Mouse (Mus musculus) right cerebral cortex, postnatal 10 days (tissue): ENCODE measurements around the gene Dolpp1.
"Not testable (repeated sequence)": the region's sequence is repeated elsewhere in the genome, so short reads cannot be mapped to it uniquely, and the experiment has no call there.

Source experiments
- DNase-seq, 2 experiments: peaks; one replicate each; pipeline ENCODE4 v3.0.0; 2021; ENCODE audit warnings: low spot score in 2 of 2

The Dolpp1 gene

GRCm38 (mm10) chr2:30409454-30410176 lies 17.6 kb downstream of the Dolpp1 start:
- no peak for DNase-seq

DNA sequence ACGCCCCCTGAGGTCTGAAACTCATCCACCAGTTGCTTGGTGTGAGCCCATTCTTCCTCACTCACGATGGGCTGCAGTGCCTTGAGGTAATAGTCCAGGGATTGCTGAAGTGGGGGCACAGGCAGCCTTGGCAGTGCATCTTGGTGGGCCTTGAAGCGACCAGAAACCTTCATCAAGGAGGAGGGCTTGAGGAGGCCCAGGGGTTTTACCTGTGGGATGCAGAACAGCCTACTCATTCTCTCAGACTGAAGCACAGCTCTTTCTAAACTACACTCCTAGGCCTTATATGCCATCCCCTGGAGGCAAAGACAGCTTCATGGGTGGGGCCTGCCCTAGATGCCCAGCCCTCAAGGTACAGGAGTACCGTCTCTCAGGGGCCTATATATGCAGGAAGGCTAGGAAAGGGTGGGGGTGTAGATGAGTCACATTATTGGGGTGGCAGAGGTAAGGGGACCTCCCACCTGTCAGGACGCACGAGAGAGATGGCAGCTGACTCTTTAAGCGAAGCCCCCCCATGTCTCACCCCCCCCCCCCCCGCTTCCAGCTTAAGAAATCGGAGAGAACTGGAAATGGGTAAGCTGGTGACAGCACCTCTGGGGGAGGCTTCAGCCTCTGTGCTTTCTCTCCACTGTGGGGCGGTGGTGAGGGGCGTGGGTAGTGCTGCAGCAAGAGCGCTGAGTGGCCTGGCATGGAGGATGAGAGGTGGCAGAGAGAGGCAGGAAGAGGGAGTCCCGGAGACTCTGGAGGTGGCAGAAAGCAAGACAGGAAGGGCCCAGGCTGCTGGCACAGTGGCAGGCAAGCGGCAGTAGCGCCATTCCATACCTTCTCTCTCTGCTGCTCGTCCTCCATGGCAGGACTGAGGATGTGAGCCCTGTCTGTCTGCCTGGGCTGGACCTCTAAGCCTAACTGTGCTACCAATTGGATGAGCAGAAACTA lies 21.3 kb downstream of the Dolpp1 start:
- DNase-seq, result peak; percentile 62 to 63

DNA sequence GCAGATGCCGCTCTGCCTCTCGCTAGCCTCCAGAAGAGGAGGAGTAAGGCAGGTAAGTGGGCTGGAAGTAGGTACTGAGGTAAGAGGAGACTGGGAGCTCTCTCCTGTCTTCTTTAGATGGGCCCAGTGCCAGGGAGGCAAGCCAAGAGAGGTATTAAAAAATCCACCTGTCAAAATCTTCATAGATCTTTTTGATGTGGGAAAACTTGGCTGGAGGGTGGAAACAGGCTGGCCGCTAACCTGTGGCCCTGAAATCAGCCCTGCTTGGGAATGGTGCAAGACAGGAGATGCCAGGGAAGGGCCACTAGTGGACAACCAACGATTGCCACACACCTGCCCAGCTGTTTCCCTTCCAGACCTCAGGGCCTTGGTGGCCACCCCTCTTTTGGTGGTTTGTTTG lies 22.0 kb downstream of the Dolpp1 start:
- peak in 1 of 2 experiments; percentile 51 for DNase-seq

GRCm38 (mm10) chr2:30414681-30415080 lies 22.6 kb downstream of the Dolpp1 start:
- no peak for DNase-seq

DNA sequence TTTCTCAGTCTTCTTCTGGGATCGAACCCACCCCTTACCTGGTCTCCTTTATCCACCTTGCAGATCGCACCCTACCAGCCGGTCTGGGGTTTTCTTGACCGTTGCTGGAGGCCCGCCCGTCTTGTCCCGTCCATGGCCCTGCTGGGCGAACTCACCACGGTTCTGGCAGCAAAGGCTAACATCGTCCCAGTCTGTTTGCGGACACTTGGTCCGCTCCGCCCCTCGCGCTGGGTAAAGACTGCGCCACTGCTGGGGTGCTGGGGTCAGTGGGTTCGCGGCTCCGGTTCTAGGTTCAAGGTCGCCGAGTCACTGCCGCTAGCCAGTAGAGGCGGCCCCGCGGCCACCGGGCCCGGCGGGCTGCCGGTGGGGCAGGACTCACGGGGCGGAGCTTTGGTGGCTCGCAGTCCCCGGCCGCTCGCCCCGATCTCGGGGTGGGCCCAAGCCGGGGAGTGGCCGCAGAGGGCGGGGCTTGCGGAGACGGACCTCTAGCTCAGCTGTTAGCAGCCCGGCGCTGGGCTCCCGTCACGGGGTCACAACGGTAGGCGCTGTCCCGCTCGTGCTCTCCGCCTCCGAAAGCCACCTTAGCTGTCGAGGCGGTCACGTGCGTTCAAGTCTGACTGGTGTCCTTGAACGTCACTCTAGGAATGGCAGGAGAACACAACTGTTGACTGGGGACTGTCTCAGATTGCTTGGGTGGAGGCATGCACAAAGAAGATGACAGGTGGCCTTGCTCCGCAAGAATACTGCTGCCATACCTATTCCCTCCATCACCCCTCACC lies 23.3 kb downstream of the Dolpp1 start, which contains the start of gene Crat:
Gene Crat (minus strand): TSS at position 657 of the 779 bp plus-strand sequence.
- peak; percentile 94 to 96 for DNase-seq

DNA sequence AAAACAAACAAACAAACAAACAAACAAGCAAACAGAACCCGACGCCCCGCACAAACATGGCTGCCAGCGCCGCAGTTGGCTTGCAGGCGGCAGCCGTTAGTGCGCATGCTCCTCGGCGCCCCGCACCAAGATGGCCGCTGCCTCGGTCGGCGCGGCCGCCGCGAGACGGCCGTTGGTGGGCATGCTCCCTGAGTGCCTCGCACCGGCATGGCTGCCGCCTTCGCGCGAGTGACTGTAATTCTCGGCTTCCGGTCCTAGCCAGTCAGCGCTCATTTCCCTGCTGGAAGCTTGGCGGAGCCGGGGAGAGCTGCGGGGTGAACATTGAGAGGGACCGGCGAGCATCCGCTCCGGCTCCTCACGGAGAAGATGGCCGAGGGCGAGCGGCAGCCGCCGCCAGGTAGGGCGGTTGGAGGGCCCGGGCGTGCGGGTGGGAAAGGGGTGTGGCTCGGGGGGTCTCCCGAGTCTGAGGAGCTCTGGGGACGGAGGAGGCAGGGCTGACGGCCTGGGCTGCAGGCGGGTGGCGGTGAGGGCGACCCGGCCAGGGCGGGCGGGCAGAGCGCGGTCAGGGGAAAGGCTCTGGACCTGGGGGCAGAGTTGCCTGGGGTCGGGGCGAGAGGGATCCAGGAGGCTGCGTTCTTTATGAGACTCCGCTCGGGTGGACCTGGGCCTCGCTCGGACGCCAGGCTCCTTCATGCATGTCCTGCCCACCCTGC lies 24.0 kb downstream of the Dolpp1 start, which contains the start of gene Ptpa:
Gene Ptpa (plus strand): TSS at position 104 of the 713 bp plus-strand sequence.
- DNase-seq, result peak; percentile 96

GRCm38 (mm10) chr2:30416649-30416965 lies 24.6 kb downstream of the Dolpp1 start:
- no peak for DNase-seq

GRCm38 (mm10) chr2:30417154-30417553 lies 25.1 kb downstream of the Dolpp1 start:
- not testable (repeated sequence) for DNase-seq

- no peak for DNase-seq
These were observed 25.6 kb downstream of the Dolpp1 start for GRCm38 (mm10) chr2:30417595-30418165.

- no peak for DNase-seq
These were observed 26.2 kb downstream of the Dolpp1 start for GRCm38 (mm10) chr2:30418259-30418658.

GRCm38 (mm10) chr2:30419112-30419511 lies 27.1 kb downstream of the Dolpp1 start:
- DNase-seq, result no peak

DNA sequence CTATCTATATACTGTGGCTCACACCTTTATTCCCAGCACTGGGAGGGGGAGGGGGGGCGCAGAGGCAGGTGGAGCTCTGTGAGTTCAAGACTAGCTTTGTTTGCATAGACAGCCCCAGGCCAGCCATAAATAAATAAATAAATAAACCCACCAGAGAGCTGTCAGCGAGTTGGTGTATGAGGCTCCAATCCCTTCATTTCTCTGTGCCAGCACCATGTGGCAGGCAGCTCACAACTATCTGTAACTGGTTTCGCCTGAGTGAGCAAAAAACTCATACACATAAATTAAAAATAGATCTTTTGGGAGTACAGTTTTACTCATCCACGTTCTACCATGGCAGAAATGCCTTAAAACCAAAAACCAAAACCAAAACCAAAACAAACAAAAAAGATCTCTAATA lies 29.4 kb downstream of the Dolpp1 start:
- no peak for DNase-seq

- no peak for DNase-seq
These were observed 37.1 kb downstream of the Dolpp1 start for GRCm38 (mm10) chr2:30429156-30429555.

- peak; percentile 79 to 81 for DNase-seq
These were observed 43.5 kb downstream of the Dolpp1 start for GRCm38 (mm10) chr2:30435326-30436155.

DNA sequence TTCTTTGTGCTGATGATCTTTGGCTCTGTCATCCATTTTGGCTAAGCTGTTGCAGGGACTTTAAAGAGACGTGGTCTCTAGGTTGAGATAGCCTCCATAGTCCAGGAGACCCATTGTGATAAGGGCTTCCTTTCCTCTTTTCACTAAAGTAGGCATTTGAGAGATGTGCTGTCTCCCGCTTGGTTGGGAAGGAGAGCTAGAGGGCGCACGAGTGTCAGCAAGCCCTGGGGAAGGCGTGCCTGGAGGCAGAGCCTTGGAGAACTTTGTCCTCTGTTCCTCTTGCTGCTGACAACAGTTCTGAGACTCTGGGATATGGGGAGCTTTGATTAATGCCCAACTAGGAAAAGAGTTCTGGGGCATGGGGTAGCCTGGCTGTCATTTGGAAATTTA lies 44.1 kb downstream of the Dolpp1 start:
- no peak for DNase-seq

GRCm38 (mm10) chr2:30436809-30437208 lies 44.8 kb downstream of the Dolpp1 start:
- no peak for DNase-seq

DNA sequence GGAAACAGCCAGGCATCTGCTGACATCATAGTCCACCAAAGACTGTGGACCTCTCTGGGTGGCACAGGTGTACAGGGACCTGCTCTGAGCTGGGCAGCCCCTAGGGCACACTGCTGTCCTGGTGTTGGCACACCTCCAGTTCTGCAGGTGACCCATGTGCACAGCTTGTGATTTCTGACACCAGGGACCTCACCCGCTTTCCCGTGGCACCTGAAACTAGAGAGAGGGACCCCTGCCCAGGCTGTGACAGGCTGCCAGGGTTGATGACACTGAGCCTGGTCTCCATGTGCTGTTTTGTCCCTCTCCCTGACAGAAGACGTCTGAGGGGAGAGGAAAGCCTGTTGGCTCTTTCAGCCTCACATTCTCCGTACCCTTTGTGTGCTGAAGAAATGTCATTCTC lies 45.7 kb downstream of the Dolpp1 start:
- no peak for DNase-seq

DNA sequence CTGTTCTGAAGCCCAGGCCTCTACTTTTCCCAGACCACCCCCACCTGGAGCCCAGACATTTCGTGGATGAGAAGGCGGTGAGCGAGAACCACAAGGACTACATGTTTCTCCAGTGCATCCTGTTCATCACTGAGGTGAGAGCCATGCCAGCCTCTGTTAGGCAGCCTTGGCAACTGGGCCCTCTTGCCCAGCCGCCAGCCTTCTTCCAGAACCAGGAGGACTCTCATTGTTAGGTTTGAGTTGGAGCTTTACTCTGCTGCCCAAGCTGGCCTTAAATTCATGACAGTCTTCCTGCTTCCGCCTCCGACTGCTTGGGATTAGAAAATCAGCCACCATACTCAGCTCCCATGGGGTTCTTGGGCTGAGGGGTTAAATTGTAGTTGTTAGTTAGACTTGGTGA lies 47.6 kb downstream of the Dolpp1 start:
- DNase-seq, result no peak

- DNase-seq, result no peak
These were observed 48.2 kb downstream of the Dolpp1 start for GRCm38 (mm10) chr2:30440211-30440700.
